Mouse (Mus musculus) NIH3T3 (cell line): ENCODE results near the gene Olfr1140.

Source experiments
- DNase-seq: peaks from one replicate; pipeline ENCODE4 v3.0.0-alpha.2; 2012; ENCODE audit warnings: low read depth

The Olfr1140 gene

DNA sequence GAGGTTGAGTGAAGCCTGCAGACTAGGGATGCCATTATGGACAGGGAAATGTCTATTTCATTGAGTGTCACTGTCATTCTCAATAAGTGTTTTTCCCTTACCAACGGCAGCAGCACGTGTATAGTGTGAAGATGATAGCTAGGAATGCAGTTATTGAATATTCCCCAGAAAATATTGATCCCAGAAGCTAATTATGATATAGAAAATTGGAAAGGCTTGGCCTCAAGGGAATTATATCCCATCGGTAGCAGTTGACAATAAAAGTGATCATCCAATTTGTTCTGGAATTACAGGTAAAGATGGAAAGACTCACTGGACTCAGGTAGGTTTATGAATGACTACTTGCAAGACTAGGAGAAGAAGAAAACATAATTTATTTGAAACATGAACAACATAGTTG lies at the start of gene Olfr1140:
Olfr1140 (plus strand) TSS at position 301 of the 400 bp plus-strand sequence.
- DNase-seq = no peak

DNA sequence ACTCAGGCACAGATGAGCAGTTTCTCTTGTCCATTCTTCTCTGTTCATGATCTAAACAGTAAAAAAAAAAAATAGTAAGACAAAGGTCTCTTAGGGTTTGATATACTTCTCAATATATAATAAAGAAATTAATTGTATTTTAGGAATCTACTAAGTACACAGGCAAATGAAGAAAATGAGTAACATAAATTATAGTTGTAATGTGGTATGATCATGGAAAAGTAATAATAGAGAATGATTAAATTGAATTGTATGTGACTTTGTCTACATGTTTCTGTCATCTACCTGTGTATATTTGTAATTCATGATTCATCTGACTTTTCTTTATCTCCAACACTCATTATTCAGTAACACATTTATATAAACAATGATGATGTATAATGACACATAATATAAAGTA lies 49.7 kb upstream of the Olfr1140 start, which contains the start of gene Olfr1136:
Olfr1136 (minus strand) TSS at position 101 of the 400 bp plus-strand sequence.
- no peak for DNase-seq

DNA sequence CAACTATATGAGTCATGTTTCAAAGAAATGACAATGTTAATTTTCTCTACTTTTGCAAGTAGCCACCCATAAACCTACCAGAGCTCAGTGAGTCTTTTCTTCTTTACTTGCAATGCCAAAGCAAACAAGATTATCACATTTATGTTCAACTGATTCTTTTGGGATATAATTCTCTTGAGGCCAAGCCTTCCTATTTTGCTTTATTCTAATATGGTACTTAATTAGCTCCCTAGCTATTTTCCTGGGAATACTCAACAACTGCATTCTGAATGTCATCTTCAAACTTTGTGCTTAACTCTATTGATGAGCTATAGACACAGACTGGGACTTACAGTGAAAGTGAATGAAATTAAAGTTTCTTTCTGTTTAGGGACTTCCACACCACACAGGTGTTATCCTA lies 30.5 kb upstream of the Olfr1140 start, which contains the start of gene Olfr1137:
Olfr1137 (minus strand) TSS at position 101 of the 400 bp plus-strand sequence.
- no peak for DNase-seq

DNA sequence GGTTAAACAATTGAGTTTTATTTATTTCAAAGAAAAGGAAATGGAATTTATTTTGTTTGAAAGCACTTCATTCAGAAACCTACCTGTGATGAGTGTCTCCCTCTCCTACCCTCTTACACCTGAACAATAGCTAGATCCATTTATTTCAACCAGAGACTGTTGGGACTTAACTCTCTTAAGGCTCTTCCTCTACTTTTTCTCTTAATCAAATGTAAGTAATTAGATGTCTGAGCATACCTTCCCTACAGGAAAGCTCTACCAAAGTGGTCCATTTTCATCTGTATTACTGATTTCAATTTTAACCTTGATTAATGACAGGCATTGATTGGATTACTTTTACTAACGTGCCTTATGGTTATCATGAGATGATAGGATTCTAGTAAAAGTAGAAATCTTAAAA lies 3.7 kb upstream of the Olfr1140 start, which contains the start of gene Olfr1138:
Olfr1138 (minus strand) TSS at position 101 of the 400 bp plus-strand sequence.
- DNase-seq = no peak

DNA sequence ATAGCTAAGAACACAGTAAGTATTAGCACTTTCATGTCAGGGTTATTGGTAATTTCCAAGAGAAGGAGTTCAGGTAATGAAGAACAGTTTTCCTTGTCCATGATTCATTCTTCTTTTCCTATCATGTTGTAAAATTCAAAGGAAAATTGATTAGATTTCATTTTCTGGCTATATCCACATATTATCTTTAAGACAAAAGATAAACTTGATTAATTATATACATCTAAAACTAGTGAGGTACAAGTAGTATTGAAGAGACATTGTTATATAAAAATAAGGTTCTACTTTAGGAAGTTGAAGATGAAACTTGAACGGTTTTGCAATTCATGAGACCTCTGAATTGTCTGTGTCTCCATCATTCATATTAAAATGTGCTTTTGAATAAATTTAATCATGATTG lies 10.3 kb downstream of the Olfr1140 start, which contains the start of gene Olfr1141:
Olfr1141 (minus strand) TSS at position 101 of the 400 bp plus-strand sequence.
- no peak for DNase-seq

DNA sequence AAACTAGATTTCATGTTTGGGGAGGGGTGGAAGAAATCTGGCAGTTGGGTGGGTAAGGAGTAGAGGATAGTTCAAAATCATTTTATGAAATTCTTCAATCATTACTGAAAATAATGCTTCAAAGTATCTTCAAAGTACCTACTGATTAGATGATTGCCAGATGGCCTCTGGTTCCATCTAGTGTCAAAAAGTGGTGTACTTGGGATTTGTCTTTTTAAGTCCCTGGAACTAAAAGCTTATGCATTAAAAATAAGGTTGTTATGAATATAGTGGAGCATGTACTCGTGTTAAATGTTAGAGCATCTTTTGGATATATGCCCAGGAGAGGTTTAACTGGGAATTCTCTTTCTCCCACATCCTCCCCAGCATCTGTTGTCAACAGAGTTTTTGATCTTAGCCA lies 32.6 kb downstream of the Olfr1140 start:
- no peak for DNase-seq

DNA sequence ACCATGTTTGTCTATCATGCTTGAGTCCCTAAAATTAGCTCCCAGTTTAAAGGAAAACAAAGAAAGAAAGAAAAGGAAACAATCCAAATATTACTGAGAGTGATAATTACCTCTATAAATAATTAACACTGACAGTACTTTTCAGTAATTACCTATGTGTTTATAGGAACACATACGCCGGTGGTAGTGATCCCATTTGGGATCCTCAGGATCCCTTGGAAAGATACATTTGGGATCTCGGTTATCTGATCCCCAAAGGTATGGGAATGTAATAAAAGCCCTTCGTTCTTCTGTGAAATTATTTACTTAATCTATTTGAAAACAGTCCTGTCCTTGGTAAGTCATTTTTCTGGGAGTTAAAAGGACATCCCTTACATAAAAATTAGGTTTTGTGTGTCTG lies 35.6 kb downstream of the Olfr1140 start, which contains the start of gene Olfr152:
Olfr152 (plus strand) TSS at position 301 of the 400 bp plus-strand sequence.
- no peak for DNase-seq
